Mouse (Mus musculus) lung, embryonic 14.5 days (tissue): ENCODE data around the gene Anapc16. TPM values are rescaled to one million over a fixed set of nuclear protein-coding genes. Genes with fewer than 3 reads are reported as not detected.
"Not testable (repeated sequence)": the region's sequence is repeated elsewhere in the genome, so short reads cannot be mapped to it uniquely, and the experiment has no call there.

Experiments
- ATAC-seq: fragments of 200-750 bp; cut with Nextera tagmentation; 2 replicates; pipeline ENCODE4 v1.8.0; 2017; ENCODE audit warnings: mild to moderate bottlenecking, moderate TSS enrichment, moderate library complexity; ENCODE audit not compliant: insufficient read depth
- DNase-seq: peaks from one replicate; pipeline ENCODE4 v3.0.0-alpha.2; 2015
- H3K27ac ChIP-seq: fragments of 300-500 bp; sonication (generic); 2 replicates; pipeline ENCODE4 v1.5.1; 2014; ENCODE audit warnings: low read depth, mild to moderate bottlenecking, moderate library complexity
- H3K27me3 ChIP-seq: fragments of 300-500 bp; sonication (generic); 2 replicates; pipeline ENCODE4 v1.6.1; 2014; ENCODE audit warnings: low read length, control low read depth; ENCODE audit not compliant: insufficient read depth
- H3K36me3 ChIP-seq: fragments of 300-500 bp; sonication (generic); 2 replicates; pipeline ENCODE4 v1.6.1; 2014; ENCODE audit warnings: control low read depth; ENCODE audit not compliant: insufficient read depth
- H3K4me1 ChIP-seq: fragments of 300-500 bp; sonication (generic); 2 replicates; pipeline ENCODE4 v1.6.1; 2014; ENCODE audit warnings: antibody characterized with exemption, control low read depth; ENCODE audit not compliant: insufficient read depth
- H3K4me2 ChIP-seq: fragments of 300-500 bp; sonication (generic); 2 replicates; pipeline ENCODE4 v1.6.1; 2014; ENCODE audit warnings: mild to moderate bottlenecking
- H3K4me3 ChIP-seq: fragments of 300-500 bp; sonication (generic); 2 replicates; pipeline ENCODE4 v1.5.1; 2014; ENCODE audit warnings: low read depth, low read length
- H3K9ac ChIP-seq: fragments of 300-500 bp; sonication (generic); 2 replicates; pipeline ENCODE4 v1.6.1; 2014
- H3K9me3 ChIP-seq: fragments of 300-500 bp; sonication (generic); 2 replicates; pipeline ENCODE4 v1.6.1; 2016; ENCODE audit warnings: low read depth, low read length, control low read depth
- CTCF ChIP-seq: IDR thresholded peaks from 2 replicates; pipeline ENCODE4 v1.5.1; 2016; ENCODE audit warnings: antibody characterized with exemption, low read depth
- WGBS: fragments of 180-500 bp; shearing (Covaris S2); extraction: QIAGEN DNeasy Blood & Tissue Kit; methylation state at CpG from one replicate; pipeline ENCODE4 v1.1.7; 2014; 5-methylcytosine and 5-hydroxymethylcytosine counted together
- polyA plus RNA-seq: library from polyadenylated mRNA; unstranded; fragments of >200 nt; fragmentation: Nextera tagmentation; extraction: Ambion mirVana; gene quantifications from 2 replicates; pipeline ENCODE4 v1.2.1, GENCODE M21; 2014

Gene Anapc16
- polyA plus RNA-seq, 1 experiment from 2014 or later, result 108 TPM

DNA sequence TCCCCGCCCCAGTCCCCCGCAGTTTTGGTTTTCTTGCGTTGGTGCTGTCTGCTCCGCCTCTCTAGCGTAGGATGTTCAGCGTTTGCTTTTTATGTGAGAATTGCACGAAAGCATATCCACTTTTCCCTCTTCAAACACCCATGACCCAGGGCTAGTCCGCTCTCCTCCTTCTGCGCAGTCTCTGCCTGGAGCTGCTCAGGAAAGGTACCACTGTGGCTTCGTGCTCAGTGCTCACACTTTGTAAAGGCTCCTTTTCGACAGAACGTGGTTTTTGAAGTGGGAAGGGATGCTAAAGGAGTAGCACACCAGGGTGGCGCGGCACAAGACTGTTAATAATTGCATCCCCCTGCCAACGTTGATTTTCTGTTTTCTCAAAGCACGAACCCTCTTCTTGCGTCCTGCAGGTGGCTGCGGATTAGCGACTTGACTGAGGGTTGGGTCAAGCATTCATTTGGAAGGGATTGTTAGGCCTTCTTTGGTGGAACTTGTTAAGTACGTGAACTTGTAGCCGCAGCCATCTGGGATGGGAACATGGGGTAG lies 348 bp upstream of the Anapc16 start:
- Histone ChIP-seq H3K36me3 (peaks cover 12% of the 10 kb centered on the region; the same call in 1 of the 2 replicates), H3K27me3 (no peaks in the 10 kb centered on the region), H3K4me3 (peak overlapping the region; percentile 58), H3K9me3 (no peaks in the 10 kb centered on the region), H3K9ac (peak overlapping the region; percentile 62), H3K4me2 (peak overlapping the region; percentile 76), H3K4me1 (no peaks in the 10 kb centered on the region), H3K27ac (peak overlapping the region; percentile 93)
- no peak; the same call in 1 of the 2 replicates for TF ChIP-seq CTCF
- ATAC-seq, result 0 out of 2 replicates have a peak, but pooled peaks have one; percentile 0
- no peak for DNase-seq
- WGBS, result 1% methylated on average over 21 of the region's 21 CpGs

DNA sequence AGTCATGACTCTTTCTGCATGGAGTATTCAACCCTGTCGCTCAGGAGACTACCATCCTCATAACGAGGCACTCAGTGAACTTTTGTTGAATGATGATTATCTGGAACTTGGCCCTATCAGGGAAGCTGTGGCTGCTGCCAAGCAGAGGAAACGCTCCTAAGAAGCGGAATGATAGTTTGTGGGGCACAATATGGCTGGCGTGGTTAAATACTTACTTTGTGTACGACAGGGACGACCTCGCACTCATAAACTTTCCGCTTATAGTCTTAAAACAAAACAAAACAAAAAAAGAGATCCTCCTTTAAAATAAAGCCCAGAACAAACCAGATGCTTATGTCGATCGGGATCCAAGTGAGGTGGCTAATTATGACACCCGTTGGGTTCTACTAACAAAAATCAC lies 732 bp downstream of the Anapc16 start:
- Histone ChIP-seq H3K4me2 (peak overlapping the region; percentile 76), H3K4me3 (peak overlapping the region; percentile 58), H3K27ac (peak overlapping the region; percentile 93), H3K9ac (peak overlapping the region; percentile 68), H3K9me3 (no peaks in the 10 kb centered on the region), H3K36me3 (peaks cover 3% of the 10 kb centered on the region; the same call in 1 of the 2 replicates), H3K27me3 (no peaks in the 10 kb centered on the region), H3K4me1 (no peaks in the 10 kb centered on the region)
- TF ChIP-seq CTCF, result no peak
- no peak for ATAC-seq
- peak; percentile 53 for DNase-seq
- WGBS, result 2% methylated on average over 12 of the region's 12 CpGs

DNA sequence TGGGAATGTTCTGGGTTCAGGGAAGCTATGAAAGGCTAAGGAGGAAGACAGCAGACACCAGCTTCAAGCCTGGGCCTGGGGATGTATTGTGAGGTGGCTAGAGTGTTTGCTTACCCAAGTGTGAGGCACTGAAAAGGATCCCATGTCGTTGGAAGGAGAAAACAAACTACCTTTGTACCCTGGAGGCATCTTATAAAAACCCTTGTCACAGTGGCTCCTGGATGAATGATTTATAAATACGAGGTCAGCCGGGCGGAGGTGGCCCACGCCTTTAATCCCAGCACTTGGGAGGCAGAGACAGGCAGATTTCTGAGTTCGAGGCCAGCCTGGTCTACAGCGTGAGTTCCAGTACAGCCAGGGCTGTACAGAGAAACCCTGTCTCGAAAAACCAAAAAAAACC lies 1.3 kb downstream of the Anapc16 start:
- H3K9me3 ChIP-seq, DNase-seq, H3K36me3 ChIP-seq, H3K9ac ChIP-seq, H3K27ac ChIP-seq, ATAC-seq, H3K27me3 ChIP-seq, H3K4me1 ChIP-seq: not testable (repeated sequence)
- WGBS, result 75% methylated on average over 8 of the region's 8 CpGs
- Histone ChIP-seq H3K4me3 (peak overlapping the region; percentile 58), H3K4me2 (peak overlapping the region; percentile 76)

DNA sequence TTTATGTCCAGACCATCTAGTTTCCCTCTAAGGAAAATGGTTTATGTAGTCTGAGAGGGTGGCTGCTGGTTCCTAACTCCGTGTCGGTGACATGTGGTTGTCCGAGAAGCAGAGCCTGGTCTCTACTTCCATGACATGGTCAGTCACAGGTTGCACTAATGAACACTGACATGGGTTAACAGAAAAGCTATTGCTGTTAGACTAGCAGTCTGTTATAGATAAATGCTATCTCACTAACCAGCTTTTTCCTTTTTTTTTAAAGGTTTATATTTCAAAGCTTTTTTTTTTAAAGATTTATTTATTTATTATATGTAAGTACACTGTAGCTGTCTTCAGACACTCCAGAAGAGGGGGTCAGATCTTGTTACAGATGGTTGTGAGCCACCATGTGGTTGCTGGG lies 3.9 kb downstream of the Anapc16 start:
- WGBS, result 81% methylated on average over 3 of the region's 3 CpGs

DNA sequence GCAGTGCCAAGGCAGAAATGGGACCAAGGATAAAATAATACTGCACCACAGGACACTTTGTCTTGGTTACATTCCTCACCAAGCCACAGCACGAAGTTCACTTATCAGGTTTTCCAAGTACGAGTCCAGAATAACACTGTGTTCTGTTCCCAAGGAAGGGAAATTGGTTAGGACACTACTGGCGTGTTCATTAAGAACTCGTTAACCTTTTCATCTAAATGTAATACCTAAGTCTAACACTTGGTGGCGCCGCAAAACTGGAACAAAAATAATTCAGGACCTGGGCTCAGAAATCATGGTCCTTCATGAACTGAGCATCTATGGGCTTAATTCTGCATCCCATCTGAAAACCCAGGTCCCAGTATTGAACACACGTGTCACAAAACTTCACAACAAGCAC lies 5.3 kb downstream of the Anapc16 start:
- TF ChIP-seq CTCF, result peak; percentile 76
- ATAC-seq, result no peak
- Histone ChIP-seq H3K27ac (no peak overlapping the region), H3K9ac (no peak overlapping the region), H3K4me2 (no peak overlapping the region), H3K4me1 (no peaks in the 10 kb centered on the region), H3K4me3 (no peak overlapping the region), H3K27me3 (no peaks in the 10 kb centered on the region), H3K36me3 (peaks cover 38% of the 10 kb centered on the region), H3K9me3 (no peaks in the 10 kb centered on the region)
- DNase-seq, result peak; percentile 89
- WGBS, result 17% methylated on average over 7 of the region's 7 CpGs

More for the DNA sequence above, 3.9 kb downstream of the Anapc16 start:
- Histone ChIP-seq H3K27me3 (no peaks in the 10 kb centered on the region), H3K36me3 (peaks cover 27% of the 10 kb centered on the region), H3K4me3 (no peak overlapping the region), H3K9me3 (no peaks in the 10 kb centered on the region), H3K27ac (no peak overlapping the region), H3K4me1 (no peaks in the 10 kb centered on the region), H3K4me2 (no peak overlapping the region), H3K9ac (no peak overlapping the region)
- ATAC-seq (no peak), DNase-seq (no peak)
- TF ChIP-seq CTCF, result no peak

DNA sequence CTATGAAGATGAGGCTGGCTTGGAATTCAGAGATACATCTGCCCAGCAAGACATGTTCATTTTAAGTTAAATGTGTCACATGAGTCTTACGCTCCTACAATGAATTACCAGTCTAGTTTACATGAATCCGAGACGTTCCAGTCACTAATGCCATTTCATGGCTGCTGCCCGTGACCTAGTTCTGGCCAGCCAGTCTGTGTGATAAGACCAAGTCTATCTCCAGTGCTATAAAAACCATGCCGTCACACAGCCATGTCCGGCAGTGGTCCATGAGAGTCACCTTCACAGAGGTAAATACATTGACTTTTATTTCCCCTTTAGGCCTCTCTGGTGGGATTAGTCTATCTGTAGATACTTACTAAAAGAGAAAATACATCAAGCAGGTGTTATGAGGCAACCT lies 7.0 kb downstream of the Anapc16 start:
- no peak overlapping the region for H3K27ac ChIP-seq
- H3K9me3 ChIP-seq, result no peaks in the 10 kb centered on the region
- H3K27me3 ChIP-seq, result no peaks in the 10 kb centered on the region
- DNase-seq (no peak), ATAC-seq (no peak)
- H3K4me1 ChIP-seq, result peaks cover 3% of the 10 kb centered on the region; the same call in 1 of the 2 replicates
- no peak overlapping the region for H3K4me3 ChIP-seq
- TF ChIP-seq CTCF, result no peak
- no peak overlapping the region for H3K4me2 ChIP-seq
- WGBS, result 87% methylated on average over 6 of the region's 6 CpGs
- H3K9ac ChIP-seq, result no peak overlapping the region
- H3K36me3 ChIP-seq, result peaks cover 47% of the 10 kb centered on the region

DNA sequence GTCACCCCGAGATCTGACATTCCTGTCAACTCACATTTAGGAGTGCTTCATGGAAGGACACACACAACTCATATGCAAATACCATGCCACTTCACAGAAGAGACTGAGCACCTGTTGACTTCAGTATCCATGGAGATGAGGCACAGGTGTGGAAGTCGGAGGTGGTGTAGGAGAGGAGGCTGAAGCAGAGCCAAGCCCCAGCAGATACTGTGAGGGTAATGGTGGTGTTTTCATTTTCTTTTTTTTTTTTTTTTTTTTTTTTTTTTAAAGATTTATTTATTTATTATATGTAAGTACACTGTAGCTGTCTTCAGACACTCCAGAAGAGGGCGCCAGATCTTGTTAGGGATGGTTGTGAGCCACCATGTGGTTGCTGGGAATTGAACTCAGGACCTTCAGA lies 9.1 kb downstream of the Anapc16 start:
- H3K9me3 ChIP-seq, H3K4me1 ChIP-seq, H3K4me2 ChIP-seq, ATAC-seq, H3K27me3 ChIP-seq, H3K9ac ChIP-seq, H3K4me3 ChIP-seq, DNase-seq, H3K27ac ChIP-seq: not testable (repeated sequence)
- peaks cover 65% of the 10 kb centered on the region for H3K36me3 ChIP-seq
- WGBS, result 82% methylated on average over 2 of the region's 3 CpGs

DNA sequence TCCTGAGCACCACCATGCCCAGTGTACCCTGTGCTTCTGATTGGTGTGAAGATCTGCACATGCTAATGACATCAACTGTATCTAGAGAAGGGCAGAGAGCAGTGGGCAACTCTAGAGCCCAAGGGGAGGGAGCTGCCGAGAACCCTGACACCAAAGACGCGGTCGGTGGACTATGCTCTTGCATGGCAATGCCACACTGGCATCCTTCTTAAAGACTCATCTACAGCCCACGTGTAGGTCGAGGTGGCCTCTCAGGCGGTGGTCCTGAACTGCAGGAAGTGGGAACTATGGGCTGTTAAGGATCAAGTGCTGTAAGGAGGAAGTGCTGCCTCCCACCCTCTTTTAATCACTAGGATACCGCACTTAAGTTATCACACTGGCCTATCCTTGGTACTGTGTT lies 10.9 kb downstream of the Anapc16 start:
- no peak for ATAC-seq
- no peak overlapping the region; the same call in 1 of the 2 replicates for H3K9ac ChIP-seq
- no peak for TF ChIP-seq CTCF
- H3K4me1 ChIP-seq, result peaks cover 3% of the 10 kb centered on the region; the same call in 1 of the 2 replicates
- DNase-seq, result no peak
- H3K36me3 ChIP-seq, result peaks cover 80% of the 10 kb centered on the region
- no peaks in the 10 kb centered on the region for H3K27me3 ChIP-seq
- 83% methylated on average over 8 of the region's 8 CpGs for WGBS
- no peak overlapping the region for H3K4me3 ChIP-seq
- H3K4me2 ChIP-seq, result no peak overlapping the region
- H3K9me3 ChIP-seq, result no peaks in the 10 kb centered on the region
- H3K27ac ChIP-seq, result no peak overlapping the region
